Mouse (Mus musculus): ENCODE measurements around the gene Abhd17a.

Abhd17a gene

GRCm38 (mm10) chr10:80576351-80577194, 13.6 kb downstream of the Abhd17a start:
- DNase-seq (ENCODE audit: low spot score), result peak; percentile 75

- DNase-seq (ENCODE audit: low spot score), result no peak
Measured at GRCm38 (mm10) chr10:80575925-80576324, 14.2 kb downstream of the Abhd17a start.

- DNase-seq (ENCODE audit: low spot score), result no peak
Measured at GRCm38 (mm10) chr10:80574896-80575295, 15.2 kb downstream of the Abhd17a start.

GRCm38 (mm10) chr10:80573944-80574343, 16.2 kb downstream of the Abhd17a start:
- DNase-seq (ENCODE audit: low spot score), result peak; percentile 48

- no peak for DNase-seq (ENCODE audit: low spot score)
Measured at GRCm38 (mm10) chr10:80572477-80572876, 17.7 kb downstream of the Abhd17a start.

- no peak for DNase-seq (ENCODE audit: low spot score)
Measured at GRCm38 (mm10) chr10:80570871-80571836, 19.0 kb downstream of the Abhd17a start.

- no peak for DNase-seq (ENCODE audit: low spot score)
Measured at GRCm38 (mm10) chr10:80570419-80570818, 19.7 kb downstream of the Abhd17a start.

GRCm38 (mm10) chr10:80569664-80570066, 20.5 kb downstream of the Abhd17a start:
- DNase-seq (ENCODE audit: low spot score), result no peak

GRCm38 (mm10) chr10:80568876-80569275, 21.3 kb downstream of the Abhd17a start:
- DNase-seq (ENCODE audit: low spot score), result no peak

GRCm38 (mm10) chr10:80566375-80567092, 23.6 kb downstream of the Abhd17a start:
- peak; percentile 84 for DNase-seq (ENCODE audit: low spot score)

- DNase-seq (ENCODE audit: low spot score), result peak; percentile 94
Measured at GRCm38 (mm10) chr10:80561116-80561944, 28.8 kb downstream of the Abhd17a start, which contains the start of gene Rexo1. Rexo1 (minus strand) TSS chr10:80561560.

- DNase-seq (ENCODE audit: low spot score), result no peak
Measured at GRCm38 (mm10) chr10:80560621-80561020, 29.5 kb downstream of the Abhd17a start.

- DNase-seq (ENCODE audit: low spot score), result no peak
Measured at GRCm38 (mm10) chr10:80559431-80559830, 30.7 kb downstream of the Abhd17a start.

GRCm38 (mm10) chr10:80557346-80557965, 32.7 kb downstream of the Abhd17a start:
- DNase-seq (ENCODE audit: low spot score), result peak; percentile 85

- DNase-seq (ENCODE audit: low spot score), result no peak
Measured at GRCm38 (mm10) chr10:80553997-80554396, 36.1 kb downstream of the Abhd17a start.

- no peak for DNase-seq (ENCODE audit: low spot score)
Measured at GRCm38 (mm10) chr10:80553575-80553974, 36.6 kb downstream of the Abhd17a start.

GRCm38 (mm10) chr10:80552364-80552763, 37.8 kb downstream of the Abhd17a start:
- no peak for DNase-seq (ENCODE audit: low spot score)

- DNase-seq (ENCODE audit: low spot score), result no peak
Measured at GRCm38 (mm10) chr10:80549279-80549678, 40.9 kb downstream of the Abhd17a start.

GRCm38 (mm10) chr10:80548428-80549006, 41.6 kb downstream of the Abhd17a start:
- peak; percentile 80 for DNase-seq (ENCODE audit: low spot score)

GRCm38 (mm10) chr10:80547539-80547938, 42.6 kb downstream of the Abhd17a start:
- no peak for DNase-seq (ENCODE audit: low spot score)

Measured in MN1 (cell line).